Mouse (Mus musculus): ENCODE results near the gene Hoxa9.

DNA sequence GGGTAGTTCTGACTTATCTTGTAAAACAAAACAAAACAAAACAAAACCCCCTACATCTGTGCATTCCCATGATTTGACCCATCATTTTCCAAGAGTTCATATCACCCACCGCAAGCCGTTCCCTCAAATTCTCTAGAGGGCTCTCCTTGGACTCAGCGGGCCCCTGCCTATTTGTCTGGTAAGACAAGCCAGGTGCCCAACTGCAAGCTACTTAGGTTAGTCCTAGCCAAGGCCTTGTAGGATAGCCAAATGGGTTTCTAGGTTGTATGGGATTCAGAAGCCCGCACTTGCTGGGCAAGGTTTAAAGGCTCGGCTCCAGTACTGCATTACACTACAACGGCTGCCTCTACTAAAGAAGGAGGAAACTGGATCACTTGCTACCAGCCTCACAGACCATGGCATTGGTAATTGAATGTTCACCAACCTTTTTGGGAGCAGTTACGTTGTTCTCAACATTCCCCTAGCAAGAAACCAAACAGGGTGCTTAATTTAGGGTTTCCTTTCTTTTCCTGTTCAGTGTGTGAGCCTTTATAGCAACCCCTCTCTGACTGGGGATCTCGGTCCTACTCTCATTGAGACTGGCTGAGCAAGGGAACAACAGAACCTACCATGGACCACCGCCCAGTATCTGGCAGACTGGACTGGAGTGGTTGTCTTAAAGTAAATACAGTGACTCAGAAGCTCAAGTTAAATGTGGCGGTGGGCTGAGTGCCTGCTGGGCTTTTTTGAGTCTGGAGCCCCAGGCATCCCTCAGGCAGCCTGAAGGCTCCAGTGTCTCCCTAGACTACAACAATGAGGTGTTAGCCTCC lies 6.7 kb upstream of the Hoxa9 start:
- TF ChIP-seq CTCF (IDR thresholded peaks at IDR 0.05) (no peak), POLR2A (IDR thresholded peaks at IDR 0.05; ENCODE audit: insufficient read depth, low read depth, low read length) (no peak)

Data from heart, adult 2 months (tissue).